Mouse (Mus musculus) CH12.LX (cell line): ENCODE measurements around the gene Acads.

ENCODE experiments used
- BHLHE40 ChIP-seq: IDR thresholded peaks from 2 replicates; pipeline ENCODE4 v1.6.1; 2011; ENCODE audit warnings: mild to moderate bottlenecking, low read depth, low read length, improper control_type of control experiment
- CTCF ChIP-seq, 2 experiments: IDR thresholded peaks in 1 of 2; conservative IDR thresholded peaks in 1 of 2; 2 replicates each; pipeline ENCODE4 v1.5.1; 2011 to 2012; ENCODE audit warnings: low read depth in 2 of 2, low read length in 2 of 2, improper control_type of control experiment in 1 of 2, inconsistent platforms in 1 of 2, mild to moderate bottlenecking in 1 of 2, moderate library complexity in 1 of 2
- EP300 ChIP-seq: IDR thresholded peaks from 2 replicates; pipeline ENCODE4 v1.6.1; 2011; ENCODE audit warnings: low read length, improper control_type of control experiment
- HCFC1 ChIP-seq: IDR thresholded peaks from 2 replicates; pipeline ENCODE4 v1.6.1; 2012; ENCODE audit warnings: low read depth, mild to moderate bottlenecking, inconsistent platforms, low read length, improper control_type of control experiment
- MAX ChIP-seq: IDR thresholded peaks from 2 replicates; pipeline ENCODE4 v1.6.1; 2011; ENCODE audit warnings: low read length, improper control_type of control experiment
- MAZ ChIP-seq: IDR thresholded peaks from 2 replicates; pipeline ENCODE4 v1.6.1; 2012; ENCODE audit warnings: low read depth, mild to moderate bottlenecking, inconsistent platforms, low read length, improper control_type of control experiment, moderate library complexity
- MYC ChIP-seq: IDR thresholded peaks from 2 replicates; pipeline ENCODE4 v1.6.1; 2011; ENCODE audit warnings: low read depth, mild to moderate bottlenecking, improper control_type of control experiment, low read length
- POLR2A ChIP-seq: IDR thresholded peaks from 2 replicates; pipeline ENCODE4 v1.6.1; 2011; ENCODE audit warnings: low read depth, mild to moderate bottlenecking, improper control_type of control experiment, low read length
- SIN3A ChIP-seq: IDR thresholded peaks from 2 replicates; pipeline ENCODE4 v1.6.1; 2012; ENCODE audit warnings: low read length, improper control_type of control experiment, inconsistent platforms
- TBP ChIP-seq: conservative IDR thresholded peaks from 2 replicates; pipeline ENCODE4 v1.6.1; 2011; ENCODE audit warnings: low read depth, low read length, improper control_type of control experiment
- UBTF ChIP-seq: IDR thresholded peaks from 2 replicates; pipeline ENCODE4 v1.6.1; 2012; ENCODE audit warnings: low read depth, mild to moderate bottlenecking, inconsistent platforms, low read length, improper control_type of control experiment, moderate library complexity
- USF1 ChIP-seq: IDR thresholded peaks from 2 replicates; pipeline ENCODE4 v1.6.1; 2014; ENCODE audit warnings: low read depth, mild to moderate bottlenecking, inconsistent platforms, low read length, improper control_type of control experiment
- ZKSCAN1 ChIP-seq: IDR thresholded peaks from 2 replicates; pipeline ENCODE4 v1.6.1; 2012; ENCODE audit warnings: low read depth, inconsistent platforms, low read length, improper control_type of control experiment, borderline replicate concordance
- ZNF384 ChIP-seq: IDR thresholded peaks from 2 replicates; pipeline ENCODE4 v1.6.1; 2012; ENCODE audit warnings: low read depth, low read length, improper control_type of control experiment, inconsistent platforms

DNA sequence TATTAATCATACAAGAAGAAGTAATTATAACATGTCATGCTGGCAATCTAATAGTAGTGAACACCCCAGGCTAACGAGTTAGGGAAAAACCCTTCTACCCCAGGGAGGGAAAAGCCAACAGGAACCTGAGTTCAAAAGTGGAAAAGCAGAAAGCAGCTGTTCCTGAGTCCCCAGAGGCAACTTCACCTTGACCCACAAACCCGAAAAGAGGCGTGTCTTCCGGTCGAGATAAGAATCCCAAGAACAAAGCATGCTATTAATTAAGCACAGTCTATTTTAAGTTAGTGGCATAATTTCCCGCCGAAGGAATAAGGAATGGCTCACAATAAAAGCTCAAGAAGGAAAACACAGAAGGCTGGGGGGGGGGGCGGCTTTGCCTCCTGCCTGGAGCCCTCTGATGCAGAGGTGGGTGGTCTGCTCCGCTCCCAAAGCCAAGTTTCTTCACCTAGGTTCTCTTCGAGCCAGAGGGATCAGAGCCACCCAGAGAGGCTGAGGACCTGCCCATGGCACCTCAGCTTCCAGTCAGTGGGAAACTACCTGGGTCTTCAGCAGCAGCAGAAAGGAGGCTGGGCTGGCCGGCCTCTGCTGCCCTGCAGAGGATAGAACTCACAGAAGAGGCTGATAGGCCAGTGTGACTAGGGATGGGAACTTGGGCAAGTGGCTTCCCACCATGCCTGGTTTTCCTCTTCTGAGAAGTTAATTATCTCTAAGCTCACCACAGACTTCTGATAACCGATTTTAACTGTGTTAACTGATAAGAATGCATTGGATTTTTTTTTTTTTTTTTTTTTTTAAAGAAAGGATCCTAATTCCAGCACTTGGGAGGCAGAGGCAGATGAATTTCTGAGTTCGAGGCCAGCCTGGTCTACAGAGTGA lies 42.2 kb upstream of the Acads start:
- TF ChIP-seq SIN3A (no peak), CTCF (conservative IDR thresholded peaks at IDR 0.05 in 1 of 2, IDR thresholded peaks at IDR 0.05 in 1 of 2; ENCODE audit: low read depth in 2 of 2, low read length in 2 of 2) (no peak), POLR2A (no peak), HCFC1 (no peak), ZKSCAN1 (no peak), TBP (no peak), USF1 (no peak), MAX (no peak), BHLHE40 (no peak), MYC (no peak), MAZ (no peak), ZNF384 (no peak), EP300 (no peak), UBTF (no peak)
